Mouse (Mus musculus): ENCODE measurements around the gene 2610318N02Rik. TPM values are rescaled to one million over a fixed set of nuclear protein-coding genes. Genes with fewer than 3 reads are reported as not detected.

The 2610318N02Rik gene
- 1 to 10 TPM; 5.6 to 9.9 TPM for total RNA-seq (2023)

GRCm38 (mm10) chr16:17124871-17125520 is at the start of gene 2610318N02Rik:
Gene 2610318N02Rik, minus strand, starts transcription at chr16:17125167.

GRCm38 (mm10) chr16:17146772-17147235 is 21.8 kb upstream of the 2610318N02Rik start, which contains the start of gene Ccdc116:
Gene Ccdc116, minus strand, starts transcription at chr16:17147229.

GRCm38 (mm10) chr16:17144339-17144738 is 19.4 kb upstream of the 2610318N02Rik start, which contains the start of gene Ydjc:
Gene Ydjc, plus strand, starts transcription at chr16:17144621.

GRCm38 (mm10) chr16:17132089-17132905 is 7.3 kb upstream of the 2610318N02Rik start, which contains the start of gene Sdf2l1:
Gene Sdf2l1, minus strand, starts transcription at chr16:17132383.

GRCm38 (mm10) chr16:17110771-17111743 is 13.9 kb downstream of the 2610318N02Rik start, which contains the start of gene Ppil2:
Gene Ppil2, minus strand, starts transcription at chr16:17111257.

GRCm38 (mm10) chr16:17069511-17070443 is 55.2 kb downstream of the 2610318N02Rik start, which contains the start of gene Ypel1:
Gene Ypel1, plus strand, starts transcription at chr16:17069696.

Other genes starting within 250 kb of the 2610318N02Rik start
- gene Ppm1f, start 228.7 kb downstream of the 2610318N02Rik start, total RNA-seq (2023) = 10 to 100 TPM; 20.0 to 20.4 TPM
- 100 to 1,000 TPM; 176 to 224 TPM for gene Mapk1, start 141.8 kb downstream of the 2610318N02Rik start, total RNA-seq (2023)
- gene Ypel1, start 55.5 kb downstream of the 2610318N02Rik start, total RNA-seq (2023) = 1 to 10 TPM; 1.9 to 2.2 TPM
- gene Ppil2, start 13.9 kb downstream of the 2610318N02Rik start, total RNA-seq (2023) = 100 to 1,000 TPM; 139 to 143 TPM
- 10 to 100 TPM; 26.9 to 28.5 TPM for gene Sdf2l1, start 7.2 kb upstream of the 2610318N02Rik start, total RNA-seq (2023)
- 1 to 10 TPM; 2.9 to 3.2 TPM for gene Ydjc, start 19.5 kb upstream of the 2610318N02Rik start, total RNA-seq (2023)
- gene Ccdc116, start 22.1 kb upstream of the 2610318N02Rik start, total RNA-seq (2023) = 1 to 10 TPM; 1.4 to 2.2 TPM
- gene Ube2l3, start 77.5 kb upstream of the 2610318N02Rik start, total RNA-seq (2023) = 100 to 1,000 TPM; 102 to 103 TPM
- under 1 TPM in 1 of 2 experiments, not detected in 1; 0.09 TPM for gene Rimbp3, start 83.4 kb upstream of the 2610318N02Rik start, total RNA-seq (2023)
- gene Hic2, start 108.4 kb upstream of the 2610318N02Rik start, total RNA-seq (2023) = 1 to 10 TPM; 2.5 to 3.1 TPM
- gene Tmem191c, start 150.9 kb upstream of the 2610318N02Rik start, total RNA-seq (2023) = 10 to 100 TPM; 12.3 to 19.8 TPM
- gene Serpind1, start 206.2 kb upstream of the 2610318N02Rik start, total RNA-seq (2023) = not detected